Mouse (Mus musculus) forebrain, embryonic 10.5 days (tissue): Measurements from ENCODE around the gene Stx19. TPM values are rescaled to one million over a fixed set of nuclear protein-coding genes. Genes with fewer than 3 reads are reported as not detected.

Experiments
- DNase-seq: peaks from one replicate; pipeline ENCODE4 v3.0.0-alpha.2; 2017; ENCODE audit warnings: low spot score; ENCODE audit errors: extremely low spot score
- H3K27ac ChIP-seq: fragments of 300-500 bp; sonication (generic); 2 replicates; pipeline ENCODE4 v1.5.1; 2016; ENCODE audit warnings: mild to moderate bottlenecking
- H3K27me3 ChIP-seq: fragments of 300-500 bp; sonication (generic); 2 replicates; pipeline ENCODE4 v1.6.1; 2016; ENCODE audit warnings: mild to moderate bottlenecking; ENCODE audit not compliant: poor library complexity, severe bottlenecking
- H3K36me3 ChIP-seq: fragments of 300-500 bp; sonication (generic); replicated peaks from 2 replicates; pipeline ENCODE4 v1.6.1; 2016; ENCODE audit warnings: mild to moderate bottlenecking, moderate library complexity
- H3K4me1 ChIP-seq: fragments of 300-500 bp; sonication (generic); 2 replicates; pipeline ENCODE4 v1.6.1; 2016
- H3K4me3 ChIP-seq: fragments of 300-500 bp; sonication (generic); 2 replicates; pipeline ENCODE4 v1.5.1; 2016; ENCODE audit warnings: mild to moderate bottlenecking, moderate library complexity
- H3K9me3 ChIP-seq: fragments of 300-500 bp; sonication (generic); 2 replicates; pipeline ENCODE4 v1.6.1; 2016; ENCODE audit warnings: mild to moderate bottlenecking, moderate library complexity
- WGBS: fragments of 180-500 bp; shearing (Covaris S2); methylation state at CpG from one replicate; pipeline ENCODE4 v1.1.7; 2016; 5-methylcytosine and 5-hydroxymethylcytosine counted together
- polyA plus RNA-seq: library from polyadenylated mRNA; unstranded; fragments of >200 nt; fragmentation: Nextera tagmentation; extraction: Ambion mirVana; gene quantifications from 2 replicates; pipeline ENCODE4 v1.2.1, GENCODE M21; 2016

Gene Stx19
- polyA plus RNA-seq, 1 experiment from 2014 or later: 0.30 TPM

GRCm38 (mm10) chr16:62813790-62814189 is 686 bp upstream of the Stx19 start:
- Histone ChIP-seq H3K36me3 (no peaks in the 10 kb centered on the region; the same call in 1 of the 2 replicates), H3K4me1 (no peaks in the 10 kb centered on the region), H3K27ac (no peak overlapping the region), H3K9me3 (no peaks in the 10 kb centered on the region), H3K4me3 (no peak overlapping the region), H3K27me3 (no peaks in the 10 kb centered on the region)
- 80% methylated on average over 5 of the region's 5 CpGs for WGBS
- no peak for DNase-seq

DNA sequence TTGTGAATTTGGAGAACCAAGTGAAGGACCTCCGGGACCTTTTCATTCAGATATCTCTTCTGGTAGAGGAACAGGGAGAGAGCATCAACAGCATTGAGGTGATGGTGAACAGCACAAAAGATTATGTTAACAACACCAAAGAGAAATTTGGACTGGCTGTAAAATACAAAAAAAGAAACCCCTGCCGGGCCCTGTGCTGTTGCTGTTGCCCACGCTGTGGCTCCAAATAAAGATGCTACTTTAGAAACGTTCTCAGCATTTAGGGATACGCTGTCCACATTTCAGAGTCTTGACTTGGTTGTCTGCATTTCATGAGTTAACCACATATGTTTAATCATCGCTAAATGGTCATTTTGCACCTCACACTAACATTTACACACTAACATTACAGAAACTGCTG is 8.0 kb downstream of the Stx19 start:
- H3K36me3 ChIP-seq: no peaks in the 10 kb centered on the region
- no peak overlapping the region for H3K4me3 ChIP-seq
- H3K4me1 ChIP-seq: no peaks in the 10 kb centered on the region
- no peak for DNase-seq
- no peak overlapping the region for H3K27ac ChIP-seq
- WGBS: 94% methylated on average over 6 of the region's 6 CpGs
- H3K27me3 ChIP-seq: no peaks in the 10 kb centered on the region
- no peaks in the 10 kb centered on the region for H3K9me3 ChIP-seq

- Histone ChIP-seq H3K9me3 (no peaks in the 10 kb centered on the region), H3K36me3 (no peaks in the 10 kb centered on the region), H3K4me3 (no peak overlapping the region), H3K4me1 (no peaks in the 10 kb centered on the region), H3K27ac (no peak overlapping the region), H3K27me3 (no peaks in the 10 kb centered on the region)
- 75% methylated on average over 12 of the region's 12 CpGs for WGBS
- DNase-seq: no peak
These were observed 11.9 kb downstream of the Stx19 start for GRCm38 (mm10) chr16:62826156-62827001.

DNA sequence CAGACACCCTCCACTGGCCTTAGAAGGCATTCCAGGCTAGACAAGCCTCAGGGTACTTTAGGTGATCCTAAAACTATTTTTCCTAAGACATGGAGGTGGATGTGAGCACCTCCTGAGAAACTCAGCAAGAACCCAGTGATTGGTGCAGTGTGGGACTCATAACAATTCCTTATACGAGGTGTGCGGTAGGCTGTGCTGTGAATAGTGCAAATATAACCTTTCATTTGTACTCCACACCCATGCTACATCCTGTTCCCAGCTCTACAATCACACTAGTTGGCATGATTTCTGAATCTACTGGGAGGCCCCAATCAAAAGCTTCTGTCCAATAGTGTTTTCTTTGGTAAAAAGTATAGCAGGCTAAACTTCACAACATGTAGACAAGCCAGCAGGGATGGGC is 17.6 kb downstream of the Stx19 start:
- WGBS: 85% methylated on average over 2 of the region's 2 CpGs
- no peaks in the 10 kb centered on the region for H3K27me3 ChIP-seq

DNA sequence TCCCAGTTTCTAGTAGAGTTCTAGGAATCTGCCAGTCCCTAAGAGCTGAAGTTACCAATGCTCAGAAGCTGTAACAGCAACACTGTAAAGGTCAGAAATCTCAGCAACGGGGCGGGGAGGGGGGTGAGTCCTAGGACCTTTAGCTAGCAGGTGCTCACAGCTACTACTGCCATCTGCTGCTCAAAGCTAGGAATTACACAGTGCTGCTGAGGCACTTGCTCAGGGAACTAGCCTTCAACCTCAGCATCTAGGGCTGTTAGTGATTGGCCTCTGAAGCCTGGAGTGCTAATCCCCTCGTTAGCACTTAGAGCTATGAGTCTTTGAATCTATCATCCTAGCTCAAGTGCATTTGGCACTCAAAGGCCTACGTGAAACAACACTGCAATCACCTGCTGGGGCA is 18.0 kb downstream of the Stx19 start:
- Histone ChIP-seq H3K27me3 (no peaks in the 10 kb centered on the region), H3K36me3 (no peaks in the 10 kb centered on the region), H3K4me3 (no peak overlapping the region), H3K4me1 (no peaks in the 10 kb centered on the region), H3K9me3 (no peaks in the 10 kb centered on the region), H3K27ac (no peak overlapping the region)
- WGBS: 15% methylated on average over 4 of the region's 4 CpGs
- DNase-seq: peak; percentile 40

More for the DNA sequence above, 17.6 kb downstream of the Stx19 start:
- Histone ChIP-seq H3K9me3 (no peaks in the 10 kb centered on the region), H3K4me1 (no peaks in the 10 kb centered on the region), H3K4me3 (no peak overlapping the region), H3K27ac (no peak overlapping the region), H3K36me3 (no peaks in the 10 kb centered on the region)
- no peak for DNase-seq

- no peak overlapping the region for H3K27ac ChIP-seq
- no peaks in the 10 kb centered on the region for H3K9me3 ChIP-seq
- 69% methylated on average over 3 of the region's 3 CpGs for WGBS
- no peaks in the 10 kb centered on the region for H3K27me3 ChIP-seq
- DNase-seq: no peak
- H3K36me3 ChIP-seq: no peaks in the 10 kb centered on the region
- H3K4me3 ChIP-seq: no peak overlapping the region
- H3K4me1 ChIP-seq: no peaks in the 10 kb centered on the region
These were observed 19.7 kb downstream of the Stx19 start for GRCm38 (mm10) chr16:62834016-62834735.

- no peak for DNase-seq
- Histone ChIP-seq H3K27me3 (no peaks in the 10 kb centered on the region), H3K9me3 (no peaks in the 10 kb centered on the region), H3K4me1 (peaks cover 18% of the 10 kb centered on the region), H3K27ac (no peak overlapping the region), H3K36me3 (no peaks in the 10 kb centered on the region), H3K4me3 (no peak overlapping the region)
- 92% methylated on average over 6 of the region's 6 CpGs for WGBS
These were observed 30.9 kb downstream of the Stx19 start for GRCm38 (mm10) chr16:62845341-62845740.

DNA sequence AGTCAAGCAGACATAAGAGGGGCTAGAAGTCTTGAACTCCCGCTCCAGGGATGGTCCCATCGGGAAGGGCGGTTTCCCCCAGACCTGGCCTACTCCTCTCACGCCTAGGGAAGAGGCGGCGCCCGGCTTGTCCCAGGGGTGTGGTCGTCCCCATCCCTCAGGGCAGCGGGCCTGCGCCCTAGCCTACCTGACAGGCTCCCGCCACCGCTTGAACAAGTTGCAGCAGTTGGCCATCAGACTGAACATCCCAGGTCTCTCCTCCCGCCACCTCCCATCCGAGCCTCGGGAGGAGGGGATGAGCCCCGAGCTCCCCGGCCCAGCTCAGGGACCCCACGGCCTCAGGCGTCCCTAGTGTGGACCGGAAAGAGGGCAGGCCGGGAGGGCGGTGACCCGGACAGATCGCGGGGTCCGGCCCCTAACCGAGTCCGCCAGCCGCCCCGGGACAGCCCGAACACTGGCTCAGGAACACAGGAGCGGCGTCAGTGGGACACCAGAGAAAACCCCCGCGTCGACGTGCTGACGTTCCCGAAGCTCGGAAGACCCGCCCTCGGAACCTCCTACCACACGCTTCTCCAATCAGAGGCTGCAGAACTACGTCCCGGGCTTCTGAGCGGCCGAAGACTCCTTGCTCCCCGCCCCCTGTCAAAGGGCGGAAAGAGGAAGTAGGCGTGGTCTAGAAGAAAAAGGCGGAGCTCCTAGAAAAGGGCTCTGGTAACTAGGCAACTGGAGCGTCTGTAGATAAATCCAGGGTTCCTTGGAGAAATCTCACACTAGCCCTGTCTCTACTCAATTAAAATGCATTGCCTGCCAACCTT is 32.2 kb downstream of the Stx19 start, which contains the start of gene Arl13b:
Gene Arl13b, minus strand, starts transcription at position 543 of the 815 bp plus-strand sequence.
- under 1% methylated on average over 50 of the region's 52 CpGs for WGBS
- H3K27ac ChIP-seq: peak within 1 kb of the TSS; percentile 89

GRCm38 (mm10) chr16:62852464-62853252 is 38.2 kb downstream of the Stx19 start:
- peaks cover 4% of the 10 kb centered on the region; the same call in 1 of the 2 replicates for H3K27me3 ChIP-seq
- no peak overlapping the region for H3K27ac ChIP-seq
- no peaks in the 10 kb centered on the region for H3K36me3 ChIP-seq
- H3K4me3 ChIP-seq: no peak overlapping the region
- H3K4me1 ChIP-seq: peaks cover 16% of the 10 kb centered on the region
- WGBS: 83% methylated on average over 3 of the region's 3 CpGs
- DNase-seq: no peak
- no peaks in the 10 kb centered on the region for H3K9me3 ChIP-seq

More for the DNA sequence above, 32.2 kb downstream of the Stx19 start, which contains the start of gene Arl13b:
- H3K4me1 ChIP-seq: peaks cover 18% of the 10 kb centered on the region
- peak; percentile 94 for DNase-seq
- H3K9me3 ChIP-seq: no peaks in the 10 kb centered on the region
- peak within 1 kb of the TSS; percentile 91 for H3K4me3 ChIP-seq
- H3K27me3 ChIP-seq: no peaks in the 10 kb centered on the region
- no peaks in the 10 kb centered on the region for H3K36me3 ChIP-seq

- WGBS: 27% methylated on average over 3 of the region's 3 CpGs
These were observed 39.2 kb downstream of the Stx19 start for GRCm38 (mm10) chr16:62853611-62854126.

DNA sequence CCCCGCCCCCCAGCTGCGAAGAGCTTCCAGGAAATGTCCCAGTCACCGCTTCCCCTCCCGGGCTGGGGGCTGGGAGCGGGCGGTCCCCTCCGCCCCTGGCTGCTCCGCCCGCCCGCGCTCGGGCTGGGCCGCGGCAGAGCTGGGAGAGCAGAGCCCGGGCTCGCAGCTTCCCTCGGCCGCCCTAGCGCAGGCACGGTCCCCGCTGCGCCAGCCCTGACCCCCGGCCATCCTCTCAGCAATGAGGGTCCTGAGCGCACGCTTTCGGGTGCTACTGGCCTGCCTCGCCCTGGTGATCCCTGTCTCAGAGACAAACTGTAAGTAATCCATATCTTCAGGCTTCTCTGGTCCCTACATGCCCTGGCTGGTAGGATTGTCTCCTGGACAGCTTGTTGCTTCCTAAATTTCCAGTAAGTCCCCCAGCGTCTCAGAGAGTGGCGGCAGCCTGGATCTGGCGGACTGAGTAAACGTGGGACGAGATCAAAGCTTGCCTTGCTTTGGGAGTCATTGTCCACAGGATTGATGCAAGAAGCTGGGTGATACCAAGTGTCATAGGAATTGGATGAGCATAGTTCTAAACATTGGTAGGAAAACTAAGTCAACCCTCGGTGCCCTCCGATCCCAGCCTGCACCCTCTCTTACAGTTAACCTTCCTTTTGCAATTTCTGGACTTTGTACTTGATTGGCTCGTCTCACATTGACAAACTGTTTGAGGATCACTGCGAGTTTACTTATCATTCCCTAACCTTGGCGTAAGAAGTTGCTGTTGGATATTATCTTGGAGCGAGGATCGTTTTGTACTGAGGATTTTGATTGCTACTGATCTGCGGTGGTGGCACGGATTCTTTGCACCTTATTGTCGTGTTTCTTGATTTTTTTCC is 40.0 kb downstream of the Stx19 start, which contains the start of gene Pros1:
Gene Pros1, plus strand, starts transcription at position 117 of the 878 bp plus-strand sequence.
- Histone ChIP-seq H3K4me3 (peak within 1 kb of the TSS; percentile 69), H3K27ac (peak within 1 kb of the TSS; percentile 91), H3K4me1 (peaks cover 16% of the 10 kb centered on the region), H3K36me3 (no peaks in the 10 kb centered on the region), H3K27me3 (peaks cover 4% of the 10 kb centered on the region; the same call in 1 of the 2 replicates), H3K9me3 (no peaks in the 10 kb centered on the region)
- peak; percentile 65 for DNase-seq
- 5% methylated on average over 42 of the region's 42 CpGs for WGBS

More at GRCm38 (mm10) chr16:62853611-62854126, 39.2 kb downstream of the Stx19 start:
- no peaks in the 10 kb centered on the region for H3K9me3 ChIP-seq
- H3K4me1 ChIP-seq: peaks cover 16% of the 10 kb centered on the region
- H3K36me3 ChIP-seq: no peaks in the 10 kb centered on the region
- peak; percentile 18 for DNase-seq
- peak overlapping the region; percentile 69 for H3K4me3 ChIP-seq
- peak overlapping the region; percentile 91 for H3K27ac ChIP-seq
- peaks cover 4% of the 10 kb centered on the region; the same call in 1 of the 2 replicates for H3K27me3 ChIP-seq
